Mouse (Mus musculus) layer of hippocampus, adult 9-10 months (tissue): Measurements from ENCODE around the gene Treml1.

Experiments
- DNase-seq: peaks from one replicate; pipeline ENCODE4 v3.0.0; 2022; ENCODE audit warnings: low spot score

The Treml1 gene

DNA sequence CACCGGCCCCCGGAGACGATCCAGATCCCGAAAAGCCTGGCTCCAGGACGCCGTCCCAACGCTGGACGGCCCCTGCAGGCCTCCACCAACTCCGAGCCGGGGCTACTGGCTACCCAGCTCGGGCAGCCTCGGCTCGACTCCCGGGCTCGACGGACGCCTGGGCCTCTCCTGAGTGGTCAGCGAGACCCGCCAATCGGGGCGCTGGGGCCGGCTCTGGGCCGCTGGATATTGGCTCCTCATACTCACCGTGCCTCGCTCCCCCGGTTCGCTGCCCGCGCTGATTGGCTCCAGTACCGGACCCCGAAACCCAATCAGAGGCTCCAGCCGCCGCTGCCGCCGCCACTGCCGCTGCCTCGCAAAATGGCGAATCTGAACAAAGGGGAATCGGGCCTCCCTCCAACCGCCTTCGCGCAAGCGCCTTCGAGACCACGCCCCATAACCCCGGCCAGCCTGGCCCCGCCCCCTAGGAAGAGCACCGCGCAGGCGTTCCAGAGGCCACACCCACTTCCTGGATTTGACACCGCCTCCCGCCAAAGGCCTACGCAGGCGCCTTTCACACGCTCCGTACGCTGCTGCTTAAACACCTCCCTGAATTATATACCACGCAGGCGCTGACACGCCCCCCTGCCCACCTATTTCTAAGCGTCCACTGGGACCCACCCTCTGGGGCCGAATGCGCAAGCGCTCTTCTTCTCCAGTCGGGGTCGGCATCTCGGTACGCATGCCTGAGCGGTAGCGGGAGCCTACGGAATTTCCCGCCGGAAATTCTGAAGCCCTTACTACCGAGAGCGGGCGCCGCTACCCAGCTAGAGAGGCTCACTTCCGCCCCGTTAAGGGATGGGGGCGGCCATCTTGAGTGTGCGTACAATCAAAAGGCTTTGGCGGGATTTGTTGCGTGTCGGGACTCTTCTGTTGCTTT lies 49.9 kb downstream of the Treml1 start, which contains the start of the genes Nfya and Oard1:
TSS of gene Nfya (minus strand) at position 527 of the 919 bp plus-strand sequence.
TSS of gene Oard1 (plus strand) at position 635 of the 919 bp plus-strand sequence.
- DNase-seq: peak; percentile 98

GRCm38 (mm10) chr17:48410299-48410785 lies 50.6 kb downstream of the Treml1 start:
- no peak for DNase-seq

DNA sequence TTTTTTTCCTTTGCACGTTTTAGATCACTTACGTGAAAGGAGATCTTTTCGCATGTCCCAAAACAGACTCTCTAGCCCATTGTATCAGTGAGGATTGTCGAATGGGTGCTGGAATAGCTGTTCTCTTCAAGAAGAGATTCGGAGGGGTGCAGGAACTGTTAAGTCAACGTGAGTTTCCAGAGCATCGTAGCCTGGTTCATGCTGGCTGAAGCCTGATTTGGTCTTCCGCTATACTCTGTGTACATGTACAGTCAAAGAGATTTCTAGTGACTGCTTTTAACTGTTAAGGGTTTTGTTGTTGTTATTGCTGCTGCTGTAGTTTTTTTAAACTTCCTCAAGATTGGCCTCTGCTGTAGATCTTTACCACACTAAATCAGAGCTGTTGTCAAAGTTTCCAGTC lies 51.5 kb downstream of the Treml1 start:
- no peak for DNase-seq

- no peak for DNase-seq
Observed at GRCm38 (mm10) chr17:48416011-48416410, 56.3 kb downstream of the Treml1 start.
